In genomic region chr1:80032464-80032863, GRCm38 (mm10) we compare ENCODE assay signal across 21 mouse cellular contexts.
A peak's percentile ranks its signal among the peaks of the same experiment; 100 is the strongest.
DNase-seq lines count a peak whose midpoint lies in the region; ATAC-seq and TF ChIP-seq lines count a peak whose summit lies in the region.
"Had no signal": no experiment of that assay in that cellular context is flagged by ENCODE, and none has a peak within 500 bp of the region (broad histone marks: within the 10 kb centered on the region; RNA-seq: fewer than 3 reads in every experiment).

No protein-coding gene starts in this region.

- no peaks in the 10 kb centered on the region for H3K9me3 ChIP-seq in forebrain, embryonic 16.5 days (ENCODE audit: control insufficient read depth, low read length)
- H3K9me3 ChIP-seq in forebrain, embryonic 11.5 days (ENCODE audit: control insufficient read depth, low read length), result no peaks in the 10 kb centered on the region
- H3K9me3 ChIP-seq in liver, embryonic 12.5 days (replicated peaks), result no peaks in the 10 kb centered on the region
- H3K9me3 ChIP-seq: hindbrain, embryonic 15.5 days; intestine, embryonic 15.5 days; limb, embryonic 12.5 days had no signal

- no peak overlapping the region for H3K4me2 ChIP-seq in forebrain, embryonic 16.5 days (ENCODE audit: low read length)
- no peak overlapping the region for H3K4me2 ChIP-seq in forebrain, embryonic 11.5 days (ENCODE audit: low read depth, low read length, severe bottlenecking)
- H3K4me2 ChIP-seq in liver, embryonic 12.5 days, result peak overlapping the region; percentile 15; the same call in 1 of the 2 replicates
- H3K4me2 ChIP-seq: hindbrain, embryonic 15.5 days; intestine, embryonic 15.5 days; limb, embryonic 12.5 days; midbrain, embryonic 11.5 days had no signal

- no peak overlapping the region for H3K4me3 ChIP-seq in forebrain, embryonic 16.5 days (replicated peaks; ENCODE audit: low read length)
- H3K4me3 ChIP-seq in forebrain, embryonic 11.5 days (ENCODE audit: low read depth, low read length), result no peak overlapping the region
- no peak overlapping the region for H3K4me3 ChIP-seq in liver, embryonic 12.5 days
- H3K4me3 ChIP-seq: hindbrain, embryonic 15.5 days; intestine, embryonic 15.5 days; limb, embryonic 12.5 days had no signal

- H3K9ac ChIP-seq in forebrain, embryonic 16.5 days (replicated peaks; ENCODE audit: low read depth, low read length), result no peak overlapping the region
- no peak overlapping the region for H3K9ac ChIP-seq in forebrain, embryonic 11.5 days (ENCODE audit: low read length)
- peak overlapping the region; percentile 22; the same call in 1 of the 2 replicates for H3K9ac ChIP-seq in liver, embryonic 12.5 days
- H3K9ac ChIP-seq: hindbrain, embryonic 15.5 days; intestine, embryonic 15.5 days; limb, embryonic 12.5 days had no signal

- H3K27ac ChIP-seq in forebrain, embryonic 16.5 days (ENCODE audit: low read length), result no peak overlapping the region
- H3K27ac ChIP-seq in forebrain, embryonic 11.5 days (ENCODE audit: low read depth, low read length), result no peak overlapping the region
- peak overlapping the region; percentile 67 for H3K27ac ChIP-seq in liver, embryonic 12.5 days
- H3K27ac ChIP-seq: hindbrain, embryonic 15.5 days; intestine, embryonic 15.5 days; limb, embryonic 12.5 days had no signal

- TF ChIP-seq CTCF in brain, embryonic 14.5 days (IDR thresholded peaks at IDR 0.05; ENCODE audit: borderline replicate concordance, extremely low read depth, insufficient read depth, insufficient read length), result no peak

- peaks cover 3% of the 10 kb centered on the region; the same call in 1 of the 2 replicates for H3K27me3 ChIP-seq in forebrain, embryonic 16.5 days (replicated peaks; ENCODE audit: control insufficient read depth, insufficient read depth, low read length)
- no peaks in the 10 kb centered on the region for H3K27me3 ChIP-seq in forebrain, embryonic 11.5 days (ENCODE audit: control insufficient read depth, insufficient read depth, low read length)
- H3K27me3 ChIP-seq in liver, embryonic 12.5 days (replicated peaks), result no peaks in the 10 kb centered on the region
- H3K27me3 ChIP-seq: CH12.LX; hindbrain, embryonic 15.5 days; intestine, embryonic 15.5 days; limb, embryonic 12.5 days had no signal

- H3K36me3 ChIP-seq in forebrain, embryonic 16.5 days (ENCODE audit: control insufficient read depth, insufficient read depth), result no peaks in the 10 kb centered on the region
- no peaks in the 10 kb centered on the region for H3K36me3 ChIP-seq in forebrain, embryonic 11.5 days (ENCODE audit: control insufficient read depth, insufficient read depth, low read length)
- H3K36me3 ChIP-seq in liver, embryonic 12.5 days, result no peaks in the 10 kb centered on the region
- H3K36me3 ChIP-seq: hindbrain, embryonic 15.5 days; intestine, embryonic 15.5 days; limb, embryonic 12.5 days had no signal

- ATAC-seq in forebrain, embryonic 16.5 days, result peak; percentile 34
- no peak for ATAC-seq in forebrain, embryonic 11.5 days (replicated peaks; ENCODE audit: low FRiP score)
- ATAC-seq in liver, embryonic 12.5 days, result no peak
- ATAC-seq in hematopoietic stem cell, adult 5-6 weeks (replicated peaks in 1 of 2; ENCODE audit: insufficient read depth in 1 of 2, low FRiP score in 2 of 2, low TSS enrichment in 1 of 2, low read depth in 1 of 2, poor library complexity in 2 of 2, severe bottlenecking in 2 of 2), result peak; percentile 33 to 67; a peak in 3 of 4 replicates
- ATAC-seq: intestine, embryonic 15.5 days had no signal

- H3K4me1 ChIP-seq in forebrain, embryonic 16.5 days (replicated peaks; ENCODE audit: control insufficient read depth, insufficient read depth, low read length), result peaks cover 12% of the 10 kb centered on the region
- no peaks in the 10 kb centered on the region; the same call in 1 of the 2 replicates for H3K4me1 ChIP-seq in forebrain, embryonic 11.5 days (replicated peaks; ENCODE audit: control insufficient read depth, insufficient read depth, low read length)
- H3K4me1 ChIP-seq in liver, embryonic 12.5 days, result peaks cover 54% of the 10 kb centered on the region
- H3K4me1 ChIP-seq: intestine, embryonic 15.5 days had no signal

- no peak for TF ChIP-seq POLR2A in brain, embryonic 14.5 days (IDR thresholded peaks at IDR 0.05; ENCODE audit: borderline replicate concordance, extremely low read depth, insufficient read depth, insufficient read length, poor library complexity, severe bottlenecking)

- no peak for DNase-seq in forebrain, embryonic 11.5 days (ENCODE audit: low spot score)
- no peak for DNase-seq in liver
- DNase-seq in brain, embryonic 14.5 days (ENCODE audit: low read depth), result peak; percentile 41
- no peak for DNase-seq in cerebellum, adult 8-10 months
- DNase-seq in c-Kit-positive CD71-positive TER-119-positive erythroid progenitor cells, embryonic 14.5 days (ENCODE audit: low spot score), result no peak
- DNase-seq: adrenal gland, postnatal 14 days; cerebellum, adult 11-12 months; cerebellum, postnatal 25 days; heart, postnatal 10 days; kidney, postnatal 4 days; lung, postnatal 4 days; right cerebral cortex, postnatal 25 days; thymus, postnatal 36 days had no signal

Comparison
In these comparisons a context has a peak if more than half of its experiments do, and no peak if none do; other contexts are left out.
1. ATAC-seq: peak in forebrain, embryonic 16.5 days (single experiment) and hematopoietic stem cell, adult 5-6 weeks (2 of 2); none in forebrain, embryonic 11.5 days (single experiment) and liver, embryonic 12.5 days (single experiment).